Mouse (Mus musculus): ENCODE results near the gene St3gal4. TPM values are rescaled to one million over a fixed set of nuclear protein-coding genes. Genes with fewer than 3 reads are reported as not detected.
"Not testable (repeated sequence)": the region's sequence is repeated elsewhere in the genome, so short reads cannot be mapped to it uniquely, and the experiment has no call there.

Gene St3gal4
- total and polyA plus RNA-seq, 2 experiments: 26.5 to 74.6 TPM

GRCm38 (mm10) chr9:35161721-35162120, 42.7 kb upstream of the St3gal4 start:
- Histone ChIP-seq H3K4me1 (ENCODE audit: control insufficient read depth, insufficient read depth, low read length) (peaks cover 22% of the 10 kb centered on the region), H3K27ac (replicated peaks; ENCODE audit: insufficient read depth, low read depth, low read length) (peak overlapping the region; percentile 87), H3K27me3 (ENCODE audit: control insufficient read depth, insufficient read depth, low read length) (no peaks in the 10 kb centered on the region), H3K36me3 (ENCODE audit: control insufficient read depth, insufficient read depth, low read length) (peaks cover 1% of the 10 kb centered on the region; the same call in 1 of the 2 replicates), H3K9ac (ENCODE audit: low read depth, low read length) (no peak overlapping the region), H3K79me2 (ENCODE audit: control insufficient read depth, insufficient read depth, low read length) (peaks cover 14% of the 10 kb centered on the region; the same call in 1 of the 2 replicates), H3K4me3 (ENCODE audit: insufficient read depth, low read depth, low read length) (no peak overlapping the region)
- no peak for DNase-seq (ENCODE audit: extremely low read depth, low read depth, low spot score)
- no peak for TF ChIP-seq POLR2A (IDR thresholded peaks at IDR 0.05; ENCODE audit: extremely low read depth, insufficient read depth, low read length)
- no peak for TF ChIP-seq CTCF (IDR thresholded peaks at IDR 0.05; ENCODE audit: low read depth, low read length)
- WGBS: 76% methylated on average over 7 of the region's 7 CpGs

- H3K27me3 ChIP-seq (ENCODE audit: control insufficient read depth, insufficient read depth, low read length): no peaks in the 10 kb centered on the region
- DNase-seq (ENCODE audit: extremely low read depth, low read depth, low spot score): peak; percentile 49
- no peak overlapping the region for H3K9ac ChIP-seq (ENCODE audit: low read depth, low read length)
- H3K36me3 ChIP-seq (ENCODE audit: control insufficient read depth, insufficient read depth, low read length): peaks cover 1% of the 10 kb centered on the region; the same call in 1 of the 2 replicates
- H3K4me3 ChIP-seq (ENCODE audit: insufficient read depth, low read depth, low read length): no peak overlapping the region
- peaks cover 22% of the 10 kb centered on the region for H3K4me1 ChIP-seq (ENCODE audit: control insufficient read depth, insufficient read depth, low read length)
- no peak overlapping the region for H3K27ac ChIP-seq (replicated peaks; ENCODE audit: insufficient read depth, low read depth, low read length)
- TF ChIP-seq CTCF (IDR thresholded peaks at IDR 0.05; ENCODE audit: low read depth, low read length) (no peak), POLR2A (IDR thresholded peaks at IDR 0.05; ENCODE audit: extremely low read depth, insufficient read depth, low read length) (no peak)
- 87% methylated on average over 2 of the region's 2 CpGs for WGBS
- H3K79me2 ChIP-seq (ENCODE audit: control insufficient read depth, insufficient read depth, low read length): peaks cover 18% of the 10 kb centered on the region; the same call in 1 of the 2 replicates
These were observed 41.6 kb upstream of the St3gal4 start for GRCm38 (mm10) chr9:35160662-35161061.

GRCm38 (mm10) chr9:35158477-35158876, 39.4 kb upstream of the St3gal4 start:
- peaks cover 14% of the 10 kb centered on the region for H3K4me1 ChIP-seq (ENCODE audit: control insufficient read depth, insufficient read depth, low read length)
- H3K4me3 ChIP-seq (ENCODE audit: insufficient read depth, low read depth, low read length): no peak overlapping the region
- H3K36me3 ChIP-seq (ENCODE audit: control insufficient read depth, insufficient read depth, low read length): peaks cover 1% of the 10 kb centered on the region; the same call in 1 of the 2 replicates
- TF ChIP-seq POLR2A (IDR thresholded peaks at IDR 0.05; ENCODE audit: extremely low read depth, insufficient read depth, low read length): no peak
- TF ChIP-seq CTCF (IDR thresholded peaks at IDR 0.05; ENCODE audit: low read depth, low read length): no peak
- H3K79me2 ChIP-seq (ENCODE audit: control insufficient read depth, insufficient read depth, low read length): peaks cover 26% of the 10 kb centered on the region
- H3K27ac ChIP-seq (replicated peaks; ENCODE audit: insufficient read depth, low read depth, low read length): no peak overlapping the region
- DNase-seq (ENCODE audit: extremely low read depth, low read depth, low spot score): no peak
- WGBS: 91% methylated on average over 3 of the region's 3 CpGs
- no peaks in the 10 kb centered on the region for H3K27me3 ChIP-seq (ENCODE audit: control insufficient read depth, insufficient read depth, low read length)
- no peak overlapping the region for H3K9ac ChIP-seq (ENCODE audit: low read depth, low read length)

GRCm38 (mm10) chr9:35156862-35157261, 37.8 kb upstream of the St3gal4 start:
- no peak overlapping the region for H3K4me3 ChIP-seq (ENCODE audit: insufficient read depth, low read depth, low read length)
- H3K27ac ChIP-seq (replicated peaks; ENCODE audit: insufficient read depth, low read depth, low read length): peak overlapping the region; percentile 37; the same call in 1 of the 2 replicates
- peak overlapping the region; percentile 8; the same call in 1 of the 2 replicates for H3K9ac ChIP-seq (ENCODE audit: low read depth, low read length)
- H3K36me3 ChIP-seq (ENCODE audit: control insufficient read depth, insufficient read depth, low read length): peaks cover 1% of the 10 kb centered on the region; the same call in 1 of the 2 replicates
- H3K4me1 ChIP-seq (ENCODE audit: control insufficient read depth, insufficient read depth, low read length): peaks cover 5% of the 10 kb centered on the region
- H3K27me3 ChIP-seq (ENCODE audit: control insufficient read depth, insufficient read depth, low read length): no peaks in the 10 kb centered on the region
- H3K79me2 ChIP-seq (ENCODE audit: control insufficient read depth, insufficient read depth, low read length): peaks cover 26% of the 10 kb centered on the region
- TF ChIP-seq POLR2A (IDR thresholded peaks at IDR 0.05; ENCODE audit: extremely low read depth, insufficient read depth, low read length) (no peak), CTCF (IDR thresholded peaks at IDR 0.05; ENCODE audit: low read depth, low read length) (no peak)
- no peak for DNase-seq (ENCODE audit: extremely low read depth, low read depth, low spot score)
- 85% methylated on average over 4 of the region's 4 CpGs for WGBS

GRCm38 (mm10) chr9:35156002-35156710, 37.1 kb upstream of the St3gal4 start:
- Histone ChIP-seq H3K36me3 (ENCODE audit: control insufficient read depth, insufficient read depth, low read length) (peaks cover 1% of the 10 kb centered on the region; the same call in 1 of the 2 replicates), H3K9ac (ENCODE audit: low read depth, low read length) (no peak overlapping the region; the same call in 1 of the 2 replicates), H3K79me2 (ENCODE audit: control insufficient read depth, insufficient read depth, low read length) (peaks cover 26% of the 10 kb centered on the region), H3K4me3 (ENCODE audit: insufficient read depth, low read depth, low read length) (no peak overlapping the region), H3K27me3 (ENCODE audit: control insufficient read depth, insufficient read depth, low read length) (no peaks in the 10 kb centered on the region), H3K27ac (replicated peaks; ENCODE audit: insufficient read depth, low read depth, low read length) (peak overlapping the region; percentile 37), H3K4me1 (ENCODE audit: control insufficient read depth, insufficient read depth, low read length) (peaks cover 5% of the 10 kb centered on the region)
- TF ChIP-seq CTCF (IDR thresholded peaks at IDR 0.05; ENCODE audit: low read depth, low read length) (no peak), POLR2A (IDR thresholded peaks at IDR 0.05; ENCODE audit: extremely low read depth, insufficient read depth, low read length) (no peak)
- WGBS: 80% methylated on average over 5 of the region's 5 CpGs
- no peak for DNase-seq (ENCODE audit: extremely low read depth, low read depth, low spot score)

GRCm38 (mm10) chr9:35152923-35153322, 33.9 kb upstream of the St3gal4 start:
- H3K36me3 ChIP-seq (ENCODE audit: control insufficient read depth, insufficient read depth, low read length): no peaks in the 10 kb centered on the region
- H3K9ac ChIP-seq (ENCODE audit: low read depth, low read length): no peak overlapping the region
- H3K27ac ChIP-seq (replicated peaks; ENCODE audit: insufficient read depth, low read depth, low read length): no peak overlapping the region
- peaks cover 5% of the 10 kb centered on the region for H3K4me1 ChIP-seq (ENCODE audit: control insufficient read depth, insufficient read depth, low read length)
- DNase-seq (ENCODE audit: extremely low read depth, low read depth, low spot score): no peak
- TF ChIP-seq CTCF (IDR thresholded peaks at IDR 0.05; ENCODE audit: low read depth, low read length): no peak
- no peak for TF ChIP-seq POLR2A (IDR thresholded peaks at IDR 0.05; ENCODE audit: extremely low read depth, insufficient read depth, low read length)
- H3K79me2 ChIP-seq (ENCODE audit: control insufficient read depth, insufficient read depth, low read length): peaks cover 21% of the 10 kb centered on the region
- no peaks in the 10 kb centered on the region for H3K27me3 ChIP-seq (ENCODE audit: control insufficient read depth, insufficient read depth, low read length)
- H3K4me3 ChIP-seq (ENCODE audit: insufficient read depth, low read depth, low read length): no peak overlapping the region
- WGBS: 97% methylated on average over 1 of the region's 1 CpGs

- not testable (repeated sequence) for H3K36me3 ChIP-seq (ENCODE audit: control insufficient read depth, insufficient read depth, low read length); H3K27ac ChIP-seq (replicated peaks; ENCODE audit: insufficient read depth, low read depth, low read length); H3K4me1 ChIP-seq (ENCODE audit: control insufficient read depth, insufficient read depth, low read length); H3K9ac ChIP-seq (ENCODE audit: low read depth, low read length); DNase-seq (ENCODE audit: extremely low read depth, low read depth, low spot score); H3K27me3 ChIP-seq (ENCODE audit: control insufficient read depth, insufficient read depth, low read length); H3K4me3 ChIP-seq (ENCODE audit: insufficient read depth, low read depth, low read length)
- peaks cover 15% of the 10 kb centered on the region for H3K79me2 ChIP-seq (ENCODE audit: control insufficient read depth, insufficient read depth, low read length)
These were observed 29.8 kb upstream of the St3gal4 start for GRCm38 (mm10) chr9:35148822-35149221.

GRCm38 (mm10) chr9:35147261-35147660, 28.2 kb upstream of the St3gal4 start:
- H3K36me3 ChIP-seq (ENCODE audit: control insufficient read depth, insufficient read depth, low read length); H3K9ac ChIP-seq (ENCODE audit: low read depth, low read length); H3K4me3 ChIP-seq (ENCODE audit: insufficient read depth, low read depth, low read length): not testable (repeated sequence)

More at GRCm38 (mm10) chr9:35147261-35147660, 28.2 kb upstream of the St3gal4 start:
- not testable (repeated sequence) for H3K4me1 ChIP-seq (ENCODE audit: control insufficient read depth, insufficient read depth, low read length); DNase-seq (ENCODE audit: extremely low read depth, low read depth, low spot score); H3K27me3 ChIP-seq (ENCODE audit: control insufficient read depth, insufficient read depth, low read length); H3K27ac ChIP-seq (replicated peaks; ENCODE audit: insufficient read depth, low read depth, low read length)
- WGBS: over 99% methylated on average over 14 of the region's 14 CpGs
- peaks cover 12% of the 10 kb centered on the region for H3K79me2 ChIP-seq (ENCODE audit: control insufficient read depth, insufficient read depth, low read length)

Data from liver, adult 2 months (tissue).